Mouse (Mus musculus): ENCODE measurements at regions not wholly inside any gene's neighbourhood (a gene's known extent, or its start where the extent isn't known, plus 50 kb on each side); places are given as distances from the start of the nearest gene placed in this dataset.

DNA sequence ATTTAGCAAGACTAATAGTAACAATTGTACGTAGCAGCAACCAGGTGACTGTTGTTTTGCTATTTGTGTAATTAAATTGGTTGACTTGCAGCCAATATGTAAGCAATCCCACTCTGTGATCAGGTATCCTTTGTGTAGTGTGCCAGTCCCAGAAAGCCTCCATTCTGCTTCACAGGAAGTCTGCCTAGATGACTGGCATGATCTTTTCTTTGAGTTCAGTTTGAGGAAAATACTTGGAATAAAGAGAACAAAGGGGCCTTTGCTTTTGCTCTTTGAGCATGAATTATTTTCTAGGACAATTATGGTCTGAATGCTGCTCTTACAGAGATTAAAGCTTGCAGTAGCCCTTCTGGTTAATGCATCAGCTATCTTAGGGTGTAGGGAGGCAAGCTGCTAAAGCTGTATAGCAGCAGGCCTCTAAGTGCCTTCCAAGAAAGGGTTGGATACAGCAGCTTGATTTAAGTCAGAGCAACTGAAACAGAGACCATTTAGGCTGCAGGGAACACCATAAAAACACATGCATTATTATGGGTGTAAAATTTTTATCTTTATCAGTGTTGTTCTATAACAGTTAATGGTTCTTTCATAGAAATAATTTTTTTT is 271.3 kb upstream of the Slc39a10 start:
- no peak for TF ChIP-seq CTCF (IDR thresholded peaks at IDR 0.05; ENCODE audit: low read depth)
- TF ChIP-seq EP300 (IDR thresholded peaks at IDR 0.05; ENCODE audit: low read depth), result no peak
